ENCODE assay signal across 8 mouse cellular contexts in the genomic region with DNA sequence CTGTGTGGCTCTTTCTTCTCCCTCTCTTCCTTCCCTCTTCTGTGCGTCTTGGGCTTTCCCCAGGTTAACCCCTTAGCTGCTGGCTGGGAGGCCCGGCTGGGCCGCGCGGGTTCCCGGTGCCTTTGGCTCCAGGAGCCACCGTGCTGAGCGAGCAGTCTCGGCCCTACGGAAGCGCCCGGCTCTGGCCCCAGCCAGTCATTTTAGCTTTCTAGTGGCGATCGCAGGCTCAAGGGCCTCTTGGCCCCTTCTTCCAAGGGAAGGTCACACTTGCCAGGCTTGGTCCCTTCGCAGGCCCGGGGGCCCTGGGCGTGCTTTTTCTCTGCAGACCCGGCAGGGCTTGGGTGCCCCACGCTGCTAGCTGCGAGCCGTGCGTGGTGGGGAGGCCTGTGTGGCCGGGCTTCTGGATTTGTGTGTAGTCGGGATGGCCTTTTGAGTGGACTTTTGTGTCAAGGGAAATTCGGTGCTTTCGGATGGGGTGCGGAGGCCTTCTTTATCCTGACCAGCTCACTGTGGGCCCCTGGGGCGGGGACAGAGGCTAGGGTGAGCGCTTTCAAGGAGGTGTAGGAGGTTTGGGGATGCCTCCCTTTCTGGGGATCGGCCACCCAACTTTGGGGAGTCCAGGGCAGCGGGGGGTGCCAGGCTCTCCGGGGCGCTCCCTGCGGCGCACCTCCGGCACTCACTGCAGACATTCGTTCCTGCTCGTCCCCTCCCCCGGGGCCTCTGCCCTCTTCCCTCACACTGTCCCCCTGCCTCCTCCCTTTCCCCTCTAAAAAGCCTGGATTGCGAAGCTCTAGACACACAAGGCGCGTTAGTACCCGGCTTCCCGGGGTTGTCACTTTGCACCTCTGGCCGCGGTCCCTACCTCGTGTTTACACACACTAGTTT. TPM values are rescaled to one million over a fixed set of nuclear protein-coding genes. Genes with fewer than 3 reads are reported as not detected.
DNase-seq lines count a peak whose midpoint lies in the region; ATAC-seq lines count a peak whose summit lies in the region.

No protein-coding gene starts in this region.

- H3K9ac ChIP-seq in forebrain, embryonic 12.5 days, result peak overlapping the region; percentile 86

- no peaks in the 10 kb centered on the region for H3K27me3 ChIP-seq in forebrain, embryonic 12.5 days

- no peaks in the 10 kb centered on the region for H3K9me3 ChIP-seq in forebrain, embryonic 12.5 days

- H3K36me3 ChIP-seq in forebrain, embryonic 12.5 days (replicated peaks), result no peaks in the 10 kb centered on the region

- peaks cover 73% of the 10 kb centered on the region for H3K4me1 ChIP-seq in forebrain, embryonic 12.5 days

- ATAC-seq in forebrain, embryonic 12.5 days (ENCODE audit: low FRiP score), result peak; percentile 71

- H3K27ac ChIP-seq in forebrain, embryonic 12.5 days, result peak overlapping the region; percentile 97

- peak; percentile 47 to 51 for DNase-seq in B cell, adult 2 months
- peak; percentile 67 to 70 for DNase-seq in adrenal gland, adult 18-20 months (ENCODE audit: low spot score in 2 of 2)
- peak; percentile 48 for DNase-seq in heart, postnatal 25 days (ENCODE audit: low spot score)
- peak; percentile 65 to 76 for DNase-seq in layer of hippocampus, postnatal 10 days (ENCODE audit: low spot score in 2 of 2)
- DNase-seq in lung, postnatal 36 days, result peak; percentile 61
- DNase-seq in right cerebral cortex, postnatal 10 days (ENCODE audit: low spot score in 2 of 2), result peak; percentile 68 to 80
- peak; percentile 85 for DNase-seq in yolk sac, embryonic 10.5 days (ENCODE audit: low spot score)

- peak overlapping the region; percentile 72 for H3K4me2 ChIP-seq in forebrain, embryonic 12.5 days

- intact Hi-C loops in heart, postnatal 25 days (cut with DNase I), result loop anchor here (5.0 to 10.0 kb wide), 2 partner anchors 64 to 409 kb away; no protein-coding TSS in a partner anchor

- WGBS in forebrain, embryonic 12.5 days, result under 1% methylated on average over 44 of the region's 47 CpGs

- peak overlapping the region; percentile 64 for H3K4me3 ChIP-seq in forebrain, embryonic 12.5 days (replicated peaks)

RNA-seq across cellular contexts. Expression of gene Tcf7l2, which starts 2.2 kb away (rescaled TPM):
- total RNA-seq in adrenal gland, adult 18-20 months (2021), result 10 to 100 TPM; 16.0 to 17.3 TPM
- 212 and 220 TPM in 2 replicates for polyA plus RNA-seq in forebrain, embryonic 12.5 days (2016; fragmentation: Nextera tagmentation; extraction: Ambion mirVana)
- total RNA-seq in heart, postnatal 25 days (2021), result 10 to 100 TPM; 14.6 to 14.7 TPM
- 10 to 100 TPM; 14.2 to 26.1 TPM for total RNA-seq in layer of hippocampus, postnatal 10 days (2021)

Comparison
In these comparisons a context has a peak if more than half of its experiments do, and no peak if none do; other contexts are left out.
1. Peak in every context shown above with its lines: DNase-seq, ATAC-seq, H3K4me3 ChIP-seq and H3K27ac ChIP-seq.